ENCODE assay signal across 8 mouse cellular contexts in genomic region chr16:33934701-33935406, GRCm38 (mm10). TPM values are rescaled to one million over a fixed set of nuclear protein-coding genes. Genes with fewer than 3 reads are reported as not detected.
DNase-seq lines count a peak whose midpoint lies in the region; ATAC-seq and TF ChIP-seq lines count a peak whose summit lies in the region.

No protein-coding gene starts in this region.

- H3K79me2 ChIP-seq in MEL (ENCODE audit: control insufficient read depth, insufficient read depth, low read length, poor library complexity): no peaks in the 10 kb centered on the region
- H3K79me2 ChIP-seq in macrophage (ENCODE audit: inconsistent target): peaks cover 41% of the 10 kb centered on the region; the same call in 1 of the 2 replicates

- H3K27ac ChIP-seq in forebrain, embryonic 12.5 days: peak overlapping the region; percentile 65
- H3K27ac ChIP-seq in forebrain, embryonic 10.5 days: no peak overlapping the region
- H3K27ac ChIP-seq in MEL (ENCODE audit: control insufficient read depth, low read depth, low read length) (no peak overlapping the region), macrophage (peak overlapping the region; percentile 95)
- peak overlapping the region; percentile 65 to 79 for H3K27ac ChIP-seq in heart, embryonic 14.5 days (replicated peaks in 1 of 2; ENCODE audit: control insufficient read depth in 1 of 2, insufficient read depth in 1 of 2, low read depth in 2 of 2, low read length in 2 of 2)

- H3K4me2 ChIP-seq in forebrain, embryonic 12.5 days: no peak overlapping the region
- no peak overlapping the region for H3K4me2 ChIP-seq in heart, embryonic 14.5 days (ENCODE audit: low read length)

- DNase-seq in forebrain, embryonic 10.5 days (ENCODE audit: extremely low spot score, low spot score): no peak
- peak; percentile 57 for DNase-seq in MEL (ENCODE audit: low read depth, low spot score)
- DNase-seq in kidney, postnatal 4 days: peak; percentile 84 to 88
- no peak for DNase-seq in B cell, adult 2 months
- no peak for DNase-seq in yolk sac, embryonic 10.5 days (ENCODE audit: low spot score)

- peak; percentile 20; the same call in 1 of the 2 replicates for ATAC-seq in forebrain, embryonic 12.5 days (ENCODE audit: low FRiP score)
- ATAC-seq in heart, embryonic 14.5 days (ENCODE audit: insufficient number of reproducible peaks, insufficient read depth, low FRiP score, low read depth): no peak

- H3K4me1 ChIP-seq in forebrain, embryonic 12.5 days: peaks cover 10% of the 10 kb centered on the region
- peaks cover 20% of the 10 kb centered on the region for H3K4me1 ChIP-seq in forebrain, embryonic 10.5 days
- H3K4me1 ChIP-seq in MEL (ENCODE audit: control insufficient read depth in 1 of 2, insufficient read depth in 2 of 2, low read length in 2 of 2): peaks cover 0 to 20% of the 10 kb centered on the region in 2 experiments; a peak in 2 of 4 replicates
- H3K4me1 ChIP-seq in heart, embryonic 14.5 days (ENCODE audit: control insufficient read depth in 2 of 2, insufficient read depth in 2 of 2, low read length in 2 of 2): peaks cover 58 to 79% of the 10 kb centered on the region in 2 experiments

- H3K27me3 ChIP-seq in forebrain, embryonic 12.5 days: peaks cover 8% of the 10 kb centered on the region
- H3K27me3 ChIP-seq in forebrain, embryonic 10.5 days (ENCODE audit: poor library complexity, severe bottlenecking): no peaks in the 10 kb centered on the region
- H3K27me3 ChIP-seq in MEL (ENCODE audit: control insufficient read depth in 1 of 2, insufficient read depth in 2 of 2, low read length in 2 of 2): no peaks in the 10 kb centered on the region
- no peaks in the 10 kb centered on the region for H3K27me3 ChIP-seq in heart, embryonic 14.5 days (ENCODE audit: control insufficient read depth, insufficient read depth, low read length)

- H3K9ac ChIP-seq in forebrain, embryonic 12.5 days: no peak overlapping the region
- H3K9ac ChIP-seq in MEL (ENCODE audit: control insufficient read depth, low read depth, low read length, poor library complexity, severe bottlenecking): no peak overlapping the region
- H3K9ac ChIP-seq in heart, embryonic 14.5 days (ENCODE audit: low read length): peak overlapping the region; percentile 53

- WGBS in forebrain, embryonic 12.5 days: 69% methylated on average over 5 of the region's 5 CpGs
- 82% methylated on average over 5 of the region's 5 CpGs for WGBS in forebrain, embryonic 10.5 days
- 33% methylated on average over 5 of the region's 5 CpGs for WGBS in heart, embryonic 14.5 days
- WGBS in macrophage (ENCODE audit: missing documents): 66% methylated on average over 4 of the region's 5 CpGs

- no peak overlapping the region for H3K4me3 ChIP-seq in forebrain, embryonic 12.5 days (replicated peaks)
- no peak overlapping the region for H3K4me3 ChIP-seq in forebrain, embryonic 10.5 days
- no peak overlapping the region for H3K4me3 ChIP-seq in MEL (ENCODE audit: control insufficient read depth in 1 of 2, insufficient read depth in 1 of 2, low read depth in 2 of 2, low read length in 2 of 2)
- H3K4me3 ChIP-seq in heart, embryonic 14.5 days (ENCODE audit: control insufficient read depth in 1 of 2, insufficient read depth in 1 of 2, low read depth in 1 of 2, low read length in 2 of 2): no peak overlapping the region
- no peak overlapping the region for H3K4me3 ChIP-seq in macrophage (ENCODE audit: inconsistent target)

- TF ChIP-seq POLR2A in MEL (IDR thresholded peaks at IDR 0.05; ENCODE audit: control insufficient read depth in 1 of 2, insufficient read depth in 1 of 2, low read depth in 1 of 2, low read length in 2 of 2, poor library complexity in 1 of 2): no peak

- TF ChIP-seq RAD21 in MEL (IDR thresholded peaks at IDR 0.05; ENCODE audit: low read depth, low read length): no peak

- H3K36me3 ChIP-seq in forebrain, embryonic 12.5 days (replicated peaks): no peaks in the 10 kb centered on the region
- H3K36me3 ChIP-seq in forebrain, embryonic 10.5 days (replicated peaks): no peaks in the 10 kb centered on the region
- peaks cover 0 to 4% of the 10 kb centered on the region in 2 experiments; a peak in 2 of 4 replicates for H3K36me3 ChIP-seq in MEL (ENCODE audit: control insufficient read depth in 1 of 2, insufficient read depth in 2 of 2, low read length in 2 of 2)
- H3K36me3 ChIP-seq in heart, embryonic 14.5 days (ENCODE audit: control insufficient read depth, insufficient read depth, low read length): peaks cover 16% of the 10 kb centered on the region; the same call in 1 of the 2 replicates
- H3K36me3 ChIP-seq in macrophage (ENCODE audit: inconsistent target): no peaks in the 10 kb centered on the region

- no peak for TF ChIP-seq CTCF in MEL (IDR thresholded peaks at IDR 0.05 in 2 of 3, conservative IDR thresholded peaks at IDR 0.05 in 1 of 3; ENCODE audit: control insufficient read depth in 1 of 3, insufficient read depth in 1 of 3, low read depth in 2 of 3, low read length in 3 of 3, poor library complexity in 1 of 3, severe bottlenecking in 1 of 3)

- H3K9me3 ChIP-seq in forebrain, embryonic 12.5 days: no peaks in the 10 kb centered on the region
- no peaks in the 10 kb centered on the region for H3K9me3 ChIP-seq in forebrain, embryonic 10.5 days
- no peaks in the 10 kb centered on the region for H3K9me3 ChIP-seq in MEL (replicated peaks; ENCODE audit: insufficient read depth, low read length)
- no peaks in the 10 kb centered on the region for H3K9me3 ChIP-seq in heart, embryonic 14.5 days (ENCODE audit: control insufficient read depth, low read length)

- TF ChIP-seq EP300 in MEL (IDR thresholded peaks at IDR 0.05; ENCODE audit: low read depth in 1 of 2, low read length in 2 of 2): no peak

TF ChIP-seq in MEL, 35 proteins besides CTCF, POLR2A, EP300 and RAD21:
- TF ChIP-seq ETS1 (IDR thresholded peaks at IDR 0.05; ENCODE audit: low read depth, low read length): peak; percentile 33; the same call in 1 of the 2 replicates
- no peak for TF ChIP-seq SIN3A (IDR thresholded peaks at IDR 0.05; ENCODE audit: low read length)
TF ChIP-seq in MEL: peak in this region for 1.

RNA-seq across cellular contexts. Expression of gene Umps, which starts 32.0 kb away (rescaled TPM):
- 56.5 and 56.9 TPM in 2 replicates for polyA plus RNA-seq in forebrain, embryonic 12.5 days (2016; fragmentation: Nextera tagmentation; extraction: Ambion mirVana)
- polyA plus RNA-seq in forebrain, embryonic 10.5 days (2016; fragmentation: Nextera tagmentation; extraction: Ambion mirVana): 107 and 111 TPM in 2 replicates
- total RNA-seq in MEL (2012; rRNA removed): 125 and 132 TPM in 2 replicates
- polyA plus RNA-seq in MEL (2012; ENCODE audit: insufficient read depth in 1 of 2, insufficient read length in 2 of 2, low read depth in 1 of 2, low replicate concordance in 2 of 2, missing spikeins in 1 of 2) (100 to 1,000 TPM in 1 of 2 experiments, not detected in 1; 109 TPM), macrophage (2018) (11.6 to 23.0 TPM (median 12.1 TPM) in 3 replicates)
- polyA plus RNA-seq in heart, embryonic 14.5 days (2014; fragmentation: Nextera tagmentation; extraction: Ambion mirVana): 26.9 and 29.7 TPM in 2 replicates
- 10 to 100 TPM in 2 of 26 experiments, 1 to 10 TPM in 20, under 1 TPM in 4; 0.51 to 13.5 (median 3.7) TPM for total RNA-seq in macrophage (2018; cell fraction: chromatin; rRNA removed)
- total RNA-seq in macrophage (2018; cell fraction: cytosol; rRNA removed): 10 to 100 TPM in 19 of 26 experiments, 1 to 10 TPM in 7; 6.9 to 17.3 (median 12.8) TPM
- 10 to 100 TPM in 4 of 26 experiments, 1 to 10 TPM in 22; 2.0 to 17.8 (median 4.3) TPM for total RNA-seq in macrophage (2018; cell fraction: nucleus; rRNA removed)

Comparison
In these comparisons a context has a peak if more than half of its experiments do, and no peak if none do; other contexts are left out.
1. H3K27ac ChIP-seq: peak in forebrain, embryonic 12.5 days (single experiment), heart, embryonic 14.5 days (2 of 2) and macrophage (single experiment); none in forebrain, embryonic 10.5 days (single experiment) and MEL (single experiment).
2. DNase-seq: peak in MEL (single experiment) and kidney, postnatal 4 days (2 of 2); none in forebrain, embryonic 10.5 days (single experiment), B cell, adult 2 months (0 of 2) and yolk sac, embryonic 10.5 days (single experiment).